Mouse (Mus musculus) limb, embryonic 11.5 days (tissue): ENCODE measurements around the gene Acox1. TPM values are rescaled to one million over a fixed set of nuclear protein-coding genes. Genes with fewer than 3 reads are reported as not detected.

Source experiments
- ATAC-seq: fragments of 200-750 bp; cut with Nextera tagmentation; 2 replicates; pipeline ENCODE4 v1.8.0; 2017; ENCODE audit warnings: low read depth; ENCODE audit not compliant: insufficient number of reproducible peaks, low FRiP score, low TSS enrichment
- DNase-seq: peaks from one replicate; pipeline ENCODE4 v3.0.0-alpha.2; 2015; ENCODE audit warnings: low spot score
- H3K27ac ChIP-seq: fragments of 300-500 bp; sonication (generic); replicated peaks from 2 replicates; pipeline ENCODE4 v1.5.1; 2014; ENCODE audit warnings: low read depth, mild to moderate bottlenecking, low read length
- H3K27me3 ChIP-seq: fragments of 300-500 bp; sonication (generic); 2 replicates; pipeline ENCODE4 v1.6.1; 2014; ENCODE audit warnings: mild to moderate bottlenecking, low read length, mixed read lengths; ENCODE audit not compliant: control insufficient read depth, insufficient read depth
- H3K36me3 ChIP-seq: fragments of 300-500 bp; sonication (generic); 2 replicates; pipeline ENCODE4 v1.6.1; 2014; ENCODE audit warnings: mild to moderate bottlenecking, low read length, moderate library complexity, mixed read lengths; ENCODE audit not compliant: control insufficient read depth, insufficient read depth
- H3K4me1 ChIP-seq: fragments of 300-500 bp; sonication (generic); 2 replicates; pipeline ENCODE4 v1.6.1; 2014; ENCODE audit warnings: low read length, mixed read lengths; ENCODE audit not compliant: control insufficient read depth, insufficient read depth
- H3K4me2 ChIP-seq: fragments of 300-500 bp; sonication (generic); 2 replicates; pipeline ENCODE4 v1.6.1; 2014; ENCODE audit warnings: low read depth, mild to moderate bottlenecking, moderate library complexity; ENCODE audit not compliant: severe bottlenecking
- H3K4me3 ChIP-seq: fragments of 300-500 bp; sonication (generic); 2 replicates; pipeline ENCODE4 v1.5.1; 2014; ENCODE audit warnings: low read depth, low read length
- H3K9ac ChIP-seq: fragments of 300-500 bp; sonication (generic); 2 replicates; pipeline ENCODE4 v1.6.1; 2014; ENCODE audit warnings: mild to moderate bottlenecking, low read length
- H3K9me3 ChIP-seq: fragments of 300-500 bp; sonication (generic); 2 replicates; pipeline ENCODE4 v1.6.1; 2016; ENCODE audit warnings: low read length; ENCODE audit not compliant: control insufficient read depth
- WGBS: fragments of 180-500 bp; shearing (Covaris S2); extraction: QIAGEN DNeasy Blood & Tissue Kit; methylation state at CpG from one replicate; pipeline ENCODE4 v1.1.7; 2014; 5-methylcytosine and 5-hydroxymethylcytosine counted together
- polyA plus RNA-seq: library from polyadenylated mRNA; unstranded; fragments of >200 nt; fragmentation: Nextera tagmentation; extraction: Ambion mirVana; gene quantifications from 2 replicates; pipeline ENCODE4 v1.2.1, GENCODE M21; 2014

Gene Acox1
- polyA plus RNA-seq, 1 experiment from 2014 or later, result 19.4 TPM

DNA sequence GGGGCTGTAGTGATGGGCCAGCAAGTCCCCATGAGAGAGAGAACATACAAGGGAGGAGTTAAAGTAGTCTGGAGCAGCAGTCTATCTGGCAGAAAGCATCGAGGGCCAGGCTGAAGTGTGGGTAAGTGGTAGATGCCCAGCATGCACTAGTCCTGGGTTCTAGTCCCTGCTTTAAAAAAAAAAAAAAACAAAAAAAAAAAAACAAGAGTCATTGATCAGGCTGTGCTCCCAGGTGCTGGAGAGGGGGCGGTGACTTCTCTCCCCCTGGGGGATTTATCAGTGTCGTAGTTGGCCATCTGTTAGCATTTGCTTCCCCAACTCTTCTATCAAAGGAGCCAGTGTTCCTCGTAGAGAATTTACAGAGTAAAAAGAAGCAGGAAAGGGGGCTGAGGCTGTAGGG is 7.8 kb upstream of the Acox1 start:
- no peak for ATAC-seq
- Histone ChIP-seq H3K9ac (no peak overlapping the region), H3K4me2 (no peak overlapping the region), H3K4me1 (no peaks in the 10 kb centered on the region), H3K4me3 (no peak overlapping the region), H3K9me3 (no peaks in the 10 kb centered on the region), H3K36me3 (peaks cover 5% of the 10 kb centered on the region; the same call in 1 of the 2 replicates), H3K27ac (no peak overlapping the region), H3K27me3 (no peaks in the 10 kb centered on the region)
- WGBS, result 60% methylated on average over 4 of the region's 4 CpGs
- DNase-seq, result no peak

DNA sequence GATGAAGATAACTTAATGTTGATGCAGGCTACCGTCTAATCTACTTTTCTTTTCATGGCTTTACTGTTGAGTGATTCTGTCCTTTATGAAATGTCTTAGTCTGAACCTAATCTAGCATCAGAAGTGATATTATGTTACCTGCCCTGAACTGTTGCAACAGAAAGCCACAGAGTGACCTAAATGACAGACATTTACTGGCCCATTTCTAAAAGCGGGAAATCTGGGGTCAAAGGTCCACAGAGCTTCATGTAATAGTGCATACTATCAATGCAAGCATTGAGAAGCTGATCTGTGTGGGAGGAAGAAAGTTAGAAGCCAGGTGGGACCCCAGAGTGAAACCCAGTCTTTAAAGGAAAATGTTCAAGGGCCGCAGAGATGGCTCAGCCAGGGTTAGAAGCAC is 4.3 kb upstream of the Acox1 start:
- ATAC-seq (no peak), DNase-seq (no peak)
- Histone ChIP-seq H3K27ac (no peak overlapping the region), H3K4me1 (0 out of 2 replicates have a peak, but pooled peaks cover 3% of the 10 kb centered on the region), H3K36me3 (peaks cover 5% of the 10 kb centered on the region; the same call in 1 of the 2 replicates), H3K9me3 (no peaks in the 10 kb centered on the region), H3K4me2 (no peak overlapping the region), H3K4me3 (no peak overlapping the region), H3K9ac (no peak overlapping the region), H3K27me3 (no peaks in the 10 kb centered on the region)
- 92% methylated on average over 3 of the region's 3 CpGs for WGBS

DNA sequence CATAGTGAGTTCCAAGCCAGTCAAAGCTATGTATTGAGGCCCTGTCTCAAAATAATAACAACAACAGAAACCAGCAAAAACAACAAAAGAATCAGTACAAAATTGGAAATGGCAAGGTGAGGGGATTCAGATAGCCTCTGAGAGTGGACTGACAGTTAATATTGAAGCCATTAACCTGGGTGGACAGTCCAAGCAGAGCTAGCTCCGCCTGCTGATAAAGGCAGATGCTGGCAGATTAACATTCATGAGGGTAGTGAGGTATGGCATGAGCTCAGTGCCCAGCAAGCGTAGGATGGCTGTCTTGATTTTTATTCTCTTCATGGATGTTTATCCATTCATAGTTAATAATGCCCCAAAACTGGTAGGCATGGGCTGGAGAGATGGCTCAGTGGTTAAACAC is 2.3 kb upstream of the Acox1 start:
- WGBS, result 95% methylated on average over 2 of the region's 2 CpGs
- peaks cover 4% of the 10 kb centered on the region; the same call in 1 of the 2 replicates for H3K36me3 ChIP-seq
- no peak for ATAC-seq
- 0 out of 2 replicates have a peak, but pooled peaks cover 3% of the 10 kb centered on the region for H3K4me1 ChIP-seq
- H3K9me3 ChIP-seq, result no peaks in the 10 kb centered on the region
- no peak overlapping the region for H3K9ac ChIP-seq
- H3K4me3 ChIP-seq, result no peak overlapping the region
- no peak overlapping the region for H3K27ac ChIP-seq
- DNase-seq, result no peak
- no peaks in the 10 kb centered on the region for H3K27me3 ChIP-seq
- no peak overlapping the region for H3K4me2 ChIP-seq

DNA sequence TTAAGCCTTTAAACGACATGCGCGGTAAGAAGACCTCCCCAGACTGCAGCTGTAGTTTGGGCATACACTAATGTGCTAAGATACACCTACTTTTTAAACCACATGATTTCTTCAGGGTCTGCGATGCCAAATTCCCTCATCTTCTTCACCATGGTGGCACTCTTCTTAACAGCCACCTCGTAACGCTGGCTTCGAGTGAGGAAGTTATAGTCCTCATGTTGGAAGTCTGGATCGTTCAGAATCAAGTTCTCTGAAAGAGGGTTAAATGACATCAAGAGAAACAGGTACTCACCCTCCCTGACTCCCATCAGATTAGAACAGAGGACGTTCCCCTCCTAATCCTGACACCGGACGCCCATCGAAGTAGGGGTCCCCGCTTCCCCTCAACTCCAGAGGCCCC is 713 bp downstream of the Acox1 start:
- ATAC-seq, result no peak
- peak overlapping the region; percentile 82 for H3K4me3 ChIP-seq
- H3K27me3 ChIP-seq, result no peaks in the 10 kb centered on the region
- H3K27ac ChIP-seq, result peak overlapping the region; percentile 12; the same call in 1 of the 2 replicates
- no peak for DNase-seq
- peak overlapping the region; percentile 82 for H3K4me2 ChIP-seq
- H3K4me1 ChIP-seq, result 0 out of 2 replicates have a peak, but pooled peaks cover 3% of the 10 kb centered on the region
- 24% methylated on average over 13 of the region's 13 CpGs for WGBS
- peak overlapping the region; percentile 89 for H3K9ac ChIP-seq
- no peaks in the 10 kb centered on the region for H3K9me3 ChIP-seq
- H3K36me3 ChIP-seq, result peaks cover 4% of the 10 kb centered on the region; the same call in 1 of the 2 replicates

DNA sequence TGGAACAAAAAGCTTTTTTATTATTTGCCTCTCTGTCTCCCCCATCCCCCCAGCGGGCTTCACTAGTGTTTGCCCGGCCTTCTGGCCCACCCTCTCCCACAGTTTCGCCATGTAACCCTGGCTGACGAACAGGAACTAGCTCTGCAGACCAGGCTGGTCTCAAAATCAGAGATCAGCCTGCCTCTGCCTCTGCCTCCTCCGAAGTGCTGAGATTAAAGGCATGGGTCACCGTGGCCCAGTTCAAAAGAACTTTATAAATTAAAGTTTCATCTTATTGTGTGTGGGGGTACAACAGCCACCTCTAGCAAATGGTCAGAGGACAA is 1.3 kb downstream of the Acox1 start:
- peaks cover 4% of the 10 kb centered on the region; the same call in 1 of the 2 replicates for H3K36me3 ChIP-seq
- H3K4me2 ChIP-seq, result peak overlapping the region; percentile 15; the same call in 1 of the 2 replicates
- H3K27me3 ChIP-seq, result no peaks in the 10 kb centered on the region
- no peaks in the 10 kb centered on the region for H3K9me3 ChIP-seq
- no peak overlapping the region for H3K27ac ChIP-seq
- no peak overlapping the region for H3K9ac ChIP-seq
- DNase-seq (no peak), ATAC-seq (no peak)
- 0 out of 2 replicates have a peak overlapping the region, but pooled peaks have one; percentile 6 for H3K4me3 ChIP-seq
- 0 out of 2 replicates have a peak, but pooled peaks cover 3% of the 10 kb centered on the region for H3K4me1 ChIP-seq
- WGBS, result 89% methylated on average over 6 of the region's 6 CpGs

- no peak overlapping the region for H3K9ac ChIP-seq
These were observed 1.8 kb downstream of the Acox1 start for GRCm38 (mm10) chr11:116196866-116197583.

GRCm38 (mm10) chr11:116196336-116196735 is 2.5 kb downstream of the Acox1 start:
- Histone ChIP-seq H3K4me2 (no peak overlapping the region), H3K27ac (no peak overlapping the region), H3K36me3 (peaks cover 4% of the 10 kb centered on the region), H3K9me3 (no peaks in the 10 kb centered on the region), H3K4me1 (0 out of 2 replicates have a peak, but pooled peaks cover 3% of the 10 kb centered on the region), H3K27me3 (no peaks in the 10 kb centered on the region), H3K4me3 (no peak overlapping the region), H3K9ac (no peak overlapping the region)
- ATAC-seq (no peak), DNase-seq (no peak)
- WGBS, result 90% methylated on average over 3 of the region's 3 CpGs

More at GRCm38 (mm10) chr11:116196866-116197583, 1.8 kb downstream of the Acox1 start:
- no peaks in the 10 kb centered on the region for H3K9me3 ChIP-seq
- H3K4me2 ChIP-seq, result peak overlapping the region; percentile 15; the same call in 1 of the 2 replicates
- no peak for DNase-seq
- 0 out of 2 replicates have a peak overlapping the region, but pooled peaks have one; percentile 6 for H3K4me3 ChIP-seq
- peaks cover 2% of the 10 kb centered on the region; the same call in 1 of the 2 replicates for H3K36me3 ChIP-seq
- H3K27ac ChIP-seq, result no peak overlapping the region
- no peak for ATAC-seq
- 0 out of 2 replicates have a peak, but pooled peaks cover 3% of the 10 kb centered on the region for H3K4me1 ChIP-seq
- no peaks in the 10 kb centered on the region for H3K27me3 ChIP-seq
- 94% methylated on average over 18 of the region's 18 CpGs for WGBS

GRCm38 (mm10) chr11:116195252-116195651 is 3.6 kb downstream of the Acox1 start:
- Histone ChIP-seq H3K4me1 (0 out of 2 replicates have a peak, but pooled peaks cover 3% of the 10 kb centered on the region), H3K27me3 (no peaks in the 10 kb centered on the region), H3K4me2 (no peak overlapping the region), H3K36me3 (peaks cover 8% of the 10 kb centered on the region), H3K9me3 (no peaks in the 10 kb centered on the region), H3K9ac (no peak overlapping the region), H3K4me3 (no peak overlapping the region), H3K27ac (no peak overlapping the region)
- WGBS, result 81% methylated on average over 5 of the region's 5 CpGs
- no peak for ATAC-seq
- DNase-seq, result no peak
